Mouse (Mus musculus): ENCODE data around the gene Plscr3. TPM values are rescaled to one million over a fixed set of nuclear protein-coding genes. Genes with fewer than 3 reads are reported as not detected.

Gene Plscr3
- polyA plus RNA-seq, 1 experiment from 2014 or later = 65.9 TPM

DNA sequence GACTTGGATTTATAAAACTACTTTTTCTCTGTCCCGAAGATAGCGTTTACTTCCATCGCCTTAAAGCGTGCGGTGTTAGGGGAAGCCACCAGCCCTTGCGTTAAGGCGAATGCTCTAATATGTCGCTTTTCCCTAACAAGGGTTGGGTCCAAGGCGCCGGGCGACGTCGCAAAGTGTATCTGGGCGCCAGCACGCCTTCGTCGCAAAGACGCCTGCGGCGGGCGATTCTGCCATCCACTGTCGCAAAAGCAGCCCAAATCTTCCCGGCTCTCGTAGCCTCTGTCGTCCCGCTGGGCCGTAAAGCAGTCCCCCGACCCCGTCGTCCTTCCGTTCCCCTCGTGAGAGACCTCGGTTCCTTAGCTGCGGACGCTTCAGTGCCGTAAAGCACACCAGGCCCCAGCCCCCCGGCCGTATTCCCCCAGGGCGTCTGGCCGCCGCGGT, 55.2 kb downstream of the Plscr3 start:
- peak; percentile 67 for ATAC-seq (replicated peaks; ENCODE audit: insufficient number of reproducible peaks, low FRiP score, low TSS enrichment)
- Histone ChIP-seq H3K4me2 (peak overlapping the region; percentile 93), H3K4me3 (ENCODE audit: low read depth, low read length) (peak overlapping the region; percentile 96), H3K27ac (ENCODE audit: low read depth, low read length) (peak overlapping the region; percentile 99), H3K36me3 (ENCODE audit: control insufficient read depth, insufficient read depth, low read length) (peaks cover 17% of the 10 kb centered on the region), H3K9ac (ENCODE audit: low read depth, low read length) (peak overlapping the region; percentile 88), H3K4me1 (ENCODE audit: control insufficient read depth, insufficient read depth, low read length) (peaks cover 27% of the 10 kb centered on the region), H3K27me3 (ENCODE audit: control insufficient read depth, insufficient read depth, low read length) (no peaks in the 10 kb centered on the region), H3K9me3 (replicated peaks; ENCODE audit: control insufficient read depth, low read length) (no peaks in the 10 kb centered on the region)
- WGBS (ENCODE audit: insufficient replicate concordance) = under 1% methylated on average over 42 of the region's 42 CpGs

Small RNA genes within 50 kb of the gene (microRNA-seq; reads per million reads assigned to microRNA genes)
- gene Mir6924 (ENCODE audit: borderline number of aligned reads) = not detected

Other genes with a start within 250 kb of the Plscr3 start
- gene Atp1b2, start 240.4 kb upstream of the Plscr3 start, polyA plus RNA-seq (2014; fragmentation: Nextera tagmentation; extraction: Ambion mirVana) = 31.0 and 36.2 TPM in 2 replicates
- gene Shbg, start 228.5 kb upstream of the Plscr3 start, polyA plus RNA-seq (2014; fragmentation: Nextera tagmentation; extraction: Ambion mirVana) = 1.5 TPM in 1 of 2 replicates, not detected in the other
- gene Sat2, start 224.4 kb upstream of the Plscr3 start, polyA plus RNA-seq (2014; fragmentation: Nextera tagmentation; extraction: Ambion mirVana) = 15.2 and 16.4 TPM in 2 replicates
- gene Fxr2, start 213.4 kb upstream of the Plscr3 start, polyA plus RNA-seq (2014; fragmentation: Nextera tagmentation; extraction: Ambion mirVana) = 21.1 and 29.0 TPM in 2 replicates
- not detected in 2 replicates for gene Sox15, start 191.1 kb upstream of the Plscr3 start, polyA plus RNA-seq (2014; fragmentation: Nextera tagmentation; extraction: Ambion mirVana)
- 16.5 and 35.1 TPM in 2 replicates for gene Mpdu1, start 183.7 kb upstream of the Plscr3 start, polyA plus RNA-seq (2014; fragmentation: Nextera tagmentation; extraction: Ambion mirVana)
- 4.2 and 4.7 TPM in 2 replicates for gene Cd68, start 180.2 kb upstream of the Plscr3 start, polyA plus RNA-seq (2014; fragmentation: Nextera tagmentation; extraction: Ambion mirVana)
- gene Eif4a1, start 174.0 kb upstream of the Plscr3 start, polyA plus RNA-seq (2014; fragmentation: Nextera tagmentation; extraction: Ambion mirVana) = 530 and 592 TPM in 2 replicates
- gene Senp3, start 164.3 kb upstream of the Plscr3 start, polyA plus RNA-seq (2014; fragmentation: Nextera tagmentation; extraction: Ambion mirVana) = 70.2 and 81.4 TPM in 2 replicates
- 0.24 TPM in 1 of 2 replicates, not detected in the other for gene Tnfsf13, start 160.6 kb upstream of the Plscr3 start, polyA plus RNA-seq (2014; fragmentation: Nextera tagmentation; extraction: Ambion mirVana)
- gene Tnfsf12, start 150.5 kb upstream of the Plscr3 start, polyA plus RNA-seq (2014; fragmentation: Nextera tagmentation; extraction: Ambion mirVana) = 4.4 TPM in 2 replicates
- gene Tnfsfm13, start 150.3 kb upstream of the Plscr3 start, polyA plus RNA-seq (2014; fragmentation: Nextera tagmentation; extraction: Ambion mirVana) = 3.0 and 4.2 TPM in 2 replicates
- 29.0 and 36.7 TPM in 2 replicates for gene Polr2a, start 87.7 kb upstream of the Plscr3 start, polyA plus RNA-seq (2014; fragmentation: Nextera tagmentation; extraction: Ambion mirVana)
- gene Slc35g3, start 84.4 kb upstream of the Plscr3 start, polyA plus RNA-seq (2014; fragmentation: Nextera tagmentation; extraction: Ambion mirVana) = 0.10 TPM in 1 of 2 replicates, not detected in the other
- 2.1 and 3.1 TPM in 2 replicates for gene Zbtb4, start 80.5 kb upstream of the Plscr3 start, polyA plus RNA-seq (2014; fragmentation: Nextera tagmentation; extraction: Ambion mirVana)
- 3.7 and 4.5 TPM in 2 replicates for gene Chrnb1, start 50.4 kb upstream of the Plscr3 start, polyA plus RNA-seq (2014; fragmentation: Nextera tagmentation; extraction: Ambion mirVana)
- 1.5 and 2.5 TPM in 2 replicates for gene Fgf11, start 44.5 kb upstream of the Plscr3 start, polyA plus RNA-seq (2014; fragmentation: Nextera tagmentation; extraction: Ambion mirVana)
- 1.1 and 1.5 TPM in 2 replicates for gene Tmem102, start 40.8 kb upstream of the Plscr3 start, polyA plus RNA-seq (2014; fragmentation: Nextera tagmentation; extraction: Ambion mirVana)
- gene Gm39566, start 31.1 kb upstream of the Plscr3 start, polyA plus RNA-seq (2014; fragmentation: Nextera tagmentation; extraction: Ambion mirVana) = not detected in 2 replicates
- gene Spem2, start 27.9 kb upstream of the Plscr3 start, polyA plus RNA-seq (2014; fragmentation: Nextera tagmentation; extraction: Ambion mirVana) = not detected in 2 replicates
- not detected in 2 replicates for gene Spem1, start 24.2 kb upstream of the Plscr3 start, polyA plus RNA-seq (2014; fragmentation: Nextera tagmentation; extraction: Ambion mirVana)
- 3.1 and 3.3 TPM in 2 replicates for gene Nlgn2, start 8.6 kb upstream of the Plscr3 start, polyA plus RNA-seq (2014; fragmentation: Nextera tagmentation; extraction: Ambion mirVana)
- 321 and 331 TPM in 2 replicates for gene Tmem256, start 7.9 kb upstream of the Plscr3 start, polyA plus RNA-seq (2014; fragmentation: Nextera tagmentation; extraction: Ambion mirVana)
- gene Tnk1, start 12.4 kb downstream of the Plscr3 start, polyA plus RNA-seq (2014; fragmentation: Nextera tagmentation; extraction: Ambion mirVana) = 0.23 and 0.39 TPM in 2 replicates
- gene Tmem95, start 31.6 kb downstream of the Plscr3 start, polyA plus RNA-seq (2014; fragmentation: Nextera tagmentation; extraction: Ambion mirVana) = not detected in 2 replicates
- gene Kctd11, start 35.0 kb downstream of the Plscr3 start, polyA plus RNA-seq (2014; fragmentation: Nextera tagmentation; extraction: Ambion mirVana) = 3.3 and 3.8 TPM in 2 replicates
- gene Acap1, start 49.2 kb downstream of the Plscr3 start, polyA plus RNA-seq (2014; fragmentation: Nextera tagmentation; extraction: Ambion mirVana) = 7.2 and 8.1 TPM in 2 replicates
- gene 2810408A11Rik, start 54.6 kb downstream of the Plscr3 start, polyA plus RNA-seq (2014; fragmentation: Nextera tagmentation; extraction: Ambion mirVana) = 5.3 and 5.8 TPM in 2 replicates
- 9.3 and 10.8 TPM in 2 replicates for gene Neurl4, start 54.7 kb downstream of the Plscr3 start, polyA plus RNA-seq (2014; fragmentation: Nextera tagmentation; extraction: Ambion mirVana)
- gene Gps2, start 67.5 kb downstream of the Plscr3 start, polyA plus RNA-seq (2014; fragmentation: Nextera tagmentation; extraction: Ambion mirVana) = 53.2 and 62.2 TPM in 2 replicates
- gene Eif5a, start 75.6 kb downstream of the Plscr3 start, polyA plus RNA-seq (2014; fragmentation: Nextera tagmentation; extraction: Ambion mirVana) = 1,428 and 1,516 TPM in 2 replicates
- gene Ybx2, start 89.4 kb downstream of the Plscr3 start, polyA plus RNA-seq (2014; fragmentation: Nextera tagmentation; extraction: Ambion mirVana) = 1.5 and 4.3 TPM in 2 replicates
- gene Slc2a4, start 101.8 kb downstream of the Plscr3 start, polyA plus RNA-seq (2014; fragmentation: Nextera tagmentation; extraction: Ambion mirVana) = 22.0 and 22.8 TPM in 2 replicates
- gene Cldn7, start 118.4 kb downstream of the Plscr3 start, polyA plus RNA-seq (2014; fragmentation: Nextera tagmentation; extraction: Ambion mirVana) = 2.4 and 3.0 TPM in 2 replicates
- gene Ctdnep1, start 134.8 kb downstream of the Plscr3 start, polyA plus RNA-seq (2014; fragmentation: Nextera tagmentation; extraction: Ambion mirVana) = 20.3 and 22.2 TPM in 2 replicates
- 120 and 130 TPM in 2 replicates for gene Elp5, start 136.1 kb downstream of the Plscr3 start, polyA plus RNA-seq (2014; fragmentation: Nextera tagmentation; extraction: Ambion mirVana)
- 481 and 489 TPM in 2 replicates for gene Gabarap, start 144.8 kb downstream of the Plscr3 start, polyA plus RNA-seq (2014; fragmentation: Nextera tagmentation; extraction: Ambion mirVana)
- gene Phf23, start 149.4 kb downstream of the Plscr3 start, polyA plus RNA-seq (2014; fragmentation: Nextera tagmentation; extraction: Ambion mirVana) = 27.3 and 29.9 TPM in 2 replicates
- 18.6 and 18.9 TPM in 2 replicates for gene Dvl2, start 154.2 kb downstream of the Plscr3 start, polyA plus RNA-seq (2014; fragmentation: Nextera tagmentation; extraction: Ambion mirVana)
- gene Acadvl, start 169.0 kb downstream of the Plscr3 start, polyA plus RNA-seq (2014; fragmentation: Nextera tagmentation; extraction: Ambion mirVana) = 94.1 and 111 TPM in 2 replicates
- gene Dlg4, start 170.6 kb downstream of the Plscr3 start, polyA plus RNA-seq (2014; fragmentation: Nextera tagmentation; extraction: Ambion mirVana) = 10.2 and 10.4 TPM in 2 replicates
- gene Asgr1, start 207.7 kb downstream of the Plscr3 start, polyA plus RNA-seq (2014; fragmentation: Nextera tagmentation; extraction: Ambion mirVana) = 0.13 TPM in 1 of 2 replicates, not detected in the other
- gene Asgr2, start 246.3 kb downstream of the Plscr3 start, polyA plus RNA-seq (2014; fragmentation: Nextera tagmentation; extraction: Ambion mirVana) = 0.57 TPM in 1 of 2 replicates, not detected in the other